Mouse (Mus musculus) midbrain, embryonic 14.5 days (tissue): ENCODE measurements around the gene Maml3. TPM values are rescaled to one million over a fixed set of nuclear protein-coding genes. Genes with fewer than 3 reads are reported as not detected.

ENCODE experiments used
- ATAC-seq: fragments of 200-750 bp; cut with Nextera tagmentation; 2 replicates; pipeline ENCODE4 v1.8.0; 2017; ENCODE audit warnings: moderate number of reproducible peaks, moderate library complexity; ENCODE audit not compliant: low FRiP score, low TSS enrichment
- DNase-seq: peaks from one replicate; pipeline ENCODE4 v3.0.0-alpha.2; 2015
- H3K27ac ChIP-seq: fragments of 300-500 bp; sonication (generic); replicated peaks from 2 replicates; pipeline ENCODE4 v1.5.1; 2014; ENCODE audit warnings: mild to moderate bottlenecking, low read depth, low read length, moderate library complexity
- H3K27me3 ChIP-seq: fragments of 300-500 bp; sonication (generic); 2 replicates; pipeline ENCODE4 v1.6.1; 2014; ENCODE audit warnings: low read length, control low read depth, mixed read lengths; ENCODE audit not compliant: control insufficient read depth, insufficient read depth
- H3K36me3 ChIP-seq: fragments of 300-500 bp; sonication (generic); 2 replicates; pipeline ENCODE4 v1.6.1; 2014; ENCODE audit warnings: low read length, control low read depth; ENCODE audit not compliant: control insufficient read depth, insufficient read depth
- H3K4me1 ChIP-seq: fragments of 300-500 bp; sonication (generic); 2 replicates; pipeline ENCODE4 v1.6.1; 2014; ENCODE audit warnings: mild to moderate bottlenecking, antibody characterized with exemption, low read length, control low read depth; ENCODE audit not compliant: control insufficient read depth, insufficient read depth
- H3K4me2 ChIP-seq: fragments of 300-500 bp; sonication (generic); 2 replicates; pipeline ENCODE4 v1.6.1; 2014; ENCODE audit warnings: mild to moderate bottlenecking, low read length, moderate library complexity
- H3K4me3 ChIP-seq: fragments of 300-500 bp; sonication (generic); replicated peaks from 2 replicates; pipeline ENCODE4 v1.5.1; 2014; ENCODE audit warnings: low read depth, low read length
- H3K9ac ChIP-seq: fragments of 300-500 bp; sonication (generic); replicated peaks from 2 replicates; pipeline ENCODE4 v1.6.1; 2014; ENCODE audit warnings: mild to moderate bottlenecking, low read length, moderate library complexity
- H3K9me3 ChIP-seq: fragments of 300-500 bp; sonication (generic); 2 replicates; pipeline ENCODE4 v1.6.1; 2016; ENCODE audit warnings: low read length, control low read depth, mixed read lengths; ENCODE audit not compliant: control insufficient read depth
- WGBS: fragments of 180-500 bp; shearing (Covaris S2); extraction: QIAGEN DNeasy Blood & Tissue Kit; methylation state at CpG from one replicate; pipeline ENCODE4 v1.1.7; 2014; 5-methylcytosine and 5-hydroxymethylcytosine counted together
- polyA plus RNA-seq: library from polyadenylated mRNA; unstranded; fragments of >200 nt; fragmentation: Nextera tagmentation; extraction: Ambion mirVana; gene quantifications from 2 replicates; pipeline ENCODE4 v1.2.1, GENCODE M21; 2014

Maml3 gene
- polyA plus RNA-seq, 1 experiment from 2014 or later, result 10.3 TPM

DNA sequence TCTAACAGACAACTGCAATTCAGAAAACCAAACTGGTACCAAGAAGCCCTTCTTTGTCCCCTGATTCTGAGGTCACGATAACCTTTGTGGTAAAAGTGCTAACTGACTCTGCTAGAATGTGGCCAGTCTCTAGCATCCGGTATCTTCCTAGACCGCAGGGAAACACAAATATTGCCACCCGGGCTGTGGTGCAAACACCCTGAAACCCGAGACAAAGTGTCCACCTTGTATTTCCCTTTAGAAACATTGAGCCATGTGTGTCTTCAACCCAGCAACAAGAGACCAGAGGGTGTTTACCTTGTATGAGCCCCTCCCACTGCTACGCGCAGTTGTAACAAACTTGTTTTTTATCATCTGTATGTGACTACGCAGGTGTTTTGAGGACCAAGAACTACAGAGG, 359.7 kb downstream of the Maml3 start:
- Histone ChIP-seq H3K9ac (no peak overlapping the region), H3K27me3 (no peaks in the 10 kb centered on the region), H3K4me2 (no peak overlapping the region), H3K4me1 (peaks cover 23% of the 10 kb centered on the region), H3K36me3 (no peaks in the 10 kb centered on the region), H3K9me3 (no peaks in the 10 kb centered on the region), H3K4me3 (no peak overlapping the region), H3K27ac (no peak overlapping the region)
- ATAC-seq (no peak), DNase-seq (no peak)
- WGBS, result 94% methylated on average over 8 of the region's 8 CpGs

DNA sequence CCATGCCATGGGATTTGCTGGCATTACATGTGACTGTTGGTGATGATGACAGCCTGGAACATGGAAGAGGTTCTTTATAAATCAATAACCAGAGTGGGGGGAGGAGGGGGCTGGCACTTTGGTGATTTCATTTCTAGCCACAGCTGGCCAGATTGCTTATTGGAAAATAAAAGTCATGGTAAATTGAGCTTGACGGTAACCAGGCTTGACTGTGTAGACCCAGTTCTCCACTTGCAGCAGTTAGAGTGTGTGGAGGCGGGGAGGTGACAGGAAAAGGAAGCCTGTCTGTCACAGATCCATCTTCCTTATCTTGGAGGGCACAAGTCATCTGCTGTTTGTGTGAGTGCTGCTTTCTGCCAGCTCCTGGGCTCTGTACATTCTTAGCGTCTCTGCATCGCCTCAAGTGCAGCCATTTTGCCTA, 360.5 kb downstream of the Maml3 start:
- peaks cover 21% of the 10 kb centered on the region for H3K4me1 ChIP-seq
- 83% methylated on average over 4 of the region's 4 CpGs for WGBS
- no peaks in the 10 kb centered on the region for H3K36me3 ChIP-seq
- 0 out of 2 replicates have a peak overlapping the region, but pooled peaks have one; percentile 2 for H3K27ac ChIP-seq
- H3K9ac ChIP-seq, result no peak overlapping the region
- H3K9me3 ChIP-seq, result no peaks in the 10 kb centered on the region
- ATAC-seq, result no peak
- H3K4me2 ChIP-seq, result no peak overlapping the region
- no peak overlapping the region for H3K4me3 ChIP-seq
- H3K27me3 ChIP-seq, result no peaks in the 10 kb centered on the region
- no peak for DNase-seq

DNA sequence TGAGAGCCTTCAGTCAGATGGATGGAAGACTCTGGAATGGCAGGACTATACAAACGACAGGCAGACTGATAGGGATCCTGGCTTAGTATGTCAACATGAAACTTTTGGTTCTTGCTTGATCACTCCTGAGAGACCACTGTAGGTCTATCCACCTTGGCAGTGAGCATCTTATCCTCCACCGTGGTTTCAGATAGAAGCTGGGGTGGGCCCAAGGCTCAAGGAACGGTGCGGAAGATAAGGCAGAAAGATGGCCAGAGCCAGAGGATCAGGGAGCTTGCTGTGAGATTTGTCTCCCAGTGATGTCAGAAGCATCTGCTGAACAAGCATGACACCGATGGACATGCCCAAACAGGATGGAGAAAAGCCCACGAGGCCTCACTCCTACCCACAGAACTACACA, 362.5 kb downstream of the Maml3 start:
- Histone ChIP-seq H3K27ac (no peak overlapping the region), H3K9me3 (no peaks in the 10 kb centered on the region), H3K27me3 (no peaks in the 10 kb centered on the region), H3K4me2 (no peak overlapping the region), H3K36me3 (no peaks in the 10 kb centered on the region), H3K4me1 (peaks cover 16% of the 10 kb centered on the region), H3K4me3 (no peak overlapping the region), H3K9ac (no peak overlapping the region)
- 91% methylated on average over 6 of the region's 6 CpGs for WGBS
- DNase-seq (no peak), ATAC-seq (no peak)

DNA sequence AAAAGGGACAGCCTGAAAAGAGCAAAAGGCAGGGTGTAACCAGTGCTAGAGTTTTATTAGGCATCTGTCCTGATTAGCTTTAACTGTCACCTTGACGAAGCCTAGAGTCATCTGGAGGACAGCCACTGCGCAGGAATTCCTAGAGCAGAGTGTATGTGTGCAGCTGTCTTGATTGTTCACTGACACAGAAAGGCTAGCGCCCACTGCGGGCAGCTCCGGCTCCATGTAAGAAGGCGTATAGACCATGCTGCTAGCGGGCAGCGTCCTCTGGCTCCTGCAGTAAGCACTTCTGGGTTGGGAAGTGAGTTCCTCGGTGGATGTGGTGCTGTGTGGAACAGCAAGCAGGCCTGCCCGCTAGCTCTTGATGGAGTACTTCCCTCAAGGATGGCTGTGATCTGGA, 363.1 kb downstream of the Maml3 start:
- Histone ChIP-seq H3K36me3 (no peaks in the 10 kb centered on the region), H3K4me2 (no peak overlapping the region), H3K9me3 (no peaks in the 10 kb centered on the region), H3K4me3 (no peak overlapping the region), H3K27me3 (no peaks in the 10 kb centered on the region), H3K4me1 (peaks cover 16% of the 10 kb centered on the region), H3K9ac (no peak overlapping the region), H3K27ac (no peak overlapping the region)
- DNase-seq (no peak), ATAC-seq (no peak)
- 76% methylated on average over 10 of the region's 10 CpGs for WGBS

DNA sequence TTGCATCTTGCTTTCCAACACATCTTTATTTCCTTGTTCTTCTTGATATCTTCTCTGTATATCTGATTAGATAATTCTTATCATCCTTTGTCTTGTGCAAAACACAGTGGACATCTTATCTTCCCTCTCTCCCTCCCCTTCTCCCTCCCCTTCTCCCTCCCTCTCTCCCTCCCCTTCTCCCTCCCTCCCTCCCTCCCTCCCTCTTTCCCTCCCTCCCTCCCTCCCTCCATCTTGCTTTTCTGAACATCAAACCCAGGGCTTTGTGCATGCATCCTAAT, 365.1 kb downstream of the Maml3 start:
- no peak for DNase-seq
- H3K27ac ChIP-seq, result peak overlapping the region; percentile 77
- H3K9ac ChIP-seq, result no peak overlapping the region; the same call in 1 of the 2 replicates
- H3K4me3 ChIP-seq, result no peak overlapping the region
- H3K36me3 ChIP-seq, result no peaks in the 10 kb centered on the region
- no peaks in the 10 kb centered on the region for H3K27me3 ChIP-seq
- no peak for ATAC-seq
- no peaks in the 10 kb centered on the region for H3K9me3 ChIP-seq
- H3K4me2 ChIP-seq, result no peak overlapping the region
- H3K4me1 ChIP-seq, result peaks cover 16% of the 10 kb centered on the region

DNA sequence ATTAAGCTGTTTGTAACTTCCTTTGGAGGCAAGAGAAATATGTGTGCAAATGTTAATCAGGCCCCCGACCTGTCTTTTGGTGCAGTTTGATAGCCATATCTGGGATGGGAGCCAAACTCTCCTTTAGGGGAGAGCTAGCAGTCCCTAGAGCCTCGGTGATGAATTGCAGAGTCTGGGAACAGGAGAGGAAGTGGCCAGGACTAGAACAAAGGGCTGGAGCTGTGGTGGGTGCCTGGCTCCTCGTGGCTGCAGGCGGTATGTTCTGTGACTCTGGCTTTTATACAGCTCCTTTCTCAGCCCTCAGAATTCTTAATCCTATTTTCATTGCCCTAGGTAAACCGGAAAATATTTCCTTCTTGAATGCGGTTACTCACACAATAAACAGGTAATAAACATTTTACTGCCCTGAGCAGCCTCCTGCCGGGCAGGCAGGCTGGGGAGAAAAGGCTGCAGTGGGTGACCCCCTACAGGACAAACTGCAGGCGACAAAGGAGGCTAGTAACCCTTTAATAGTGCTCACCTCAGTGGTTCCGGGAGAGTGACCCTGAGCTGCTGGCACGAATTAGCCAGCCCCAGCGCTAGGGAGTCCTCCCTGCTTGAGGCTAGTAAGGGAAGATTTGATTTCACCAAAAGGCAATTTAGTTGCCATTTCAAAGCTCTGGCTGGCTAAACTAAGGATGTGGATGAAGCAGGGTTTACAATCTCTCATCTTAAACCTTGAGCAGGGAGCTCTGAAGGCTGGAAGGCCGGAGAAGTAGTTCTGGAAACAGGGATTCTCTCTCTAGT, 365.6 kb downstream of the Maml3 start:
- WGBS, result 2% methylated on average over 12 of the region's 12 CpGs
- H3K4me1 ChIP-seq, result peaks cover 16% of the 10 kb centered on the region
- H3K9ac ChIP-seq, result peak overlapping the region; percentile 3; the same call in 1 of the 2 replicates
- H3K27ac ChIP-seq, result peak overlapping the region; percentile 77
- H3K27me3 ChIP-seq, result no peaks in the 10 kb centered on the region
- H3K36me3 ChIP-seq, result no peaks in the 10 kb centered on the region
- ATAC-seq (peak; percentile 80), DNase-seq (peak; percentile 79)
- H3K9me3 ChIP-seq, result no peaks in the 10 kb centered on the region
- H3K4me3 ChIP-seq, result no peak overlapping the region
- peak overlapping the region; percentile 0; the same call in 1 of the 2 replicates for H3K4me2 ChIP-seq

DNA sequence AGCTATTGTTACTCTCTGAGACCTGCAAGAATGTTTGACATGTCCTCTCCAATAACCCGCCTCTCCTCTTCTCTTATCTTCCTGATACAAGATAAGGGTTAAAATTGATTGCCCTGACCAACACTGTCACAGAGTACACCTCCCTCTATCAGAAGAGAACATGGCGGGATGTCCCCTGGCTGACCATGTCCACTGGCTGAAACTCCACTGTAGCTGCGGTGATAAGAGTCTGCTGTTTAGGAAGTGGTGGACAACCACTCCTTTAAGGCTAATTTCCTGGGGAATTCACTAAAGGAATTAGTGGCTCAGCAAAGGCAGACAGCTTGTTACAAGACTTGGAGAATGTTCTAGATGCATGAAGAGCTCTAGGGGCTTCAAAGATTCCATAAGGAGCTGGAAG, 371.2 kb downstream of the Maml3 start:
- no peak overlapping the region for H3K4me2 ChIP-seq
- no peaks in the 10 kb centered on the region for H3K9me3 ChIP-seq
- no peak overlapping the region for H3K9ac ChIP-seq
- peaks cover 27% of the 10 kb centered on the region for H3K4me1 ChIP-seq
- H3K27me3 ChIP-seq, result no peaks in the 10 kb centered on the region
- H3K36me3 ChIP-seq, result no peaks in the 10 kb centered on the region
- H3K27ac ChIP-seq, result no peak overlapping the region
- ATAC-seq (no peak), DNase-seq (no peak)
- WGBS, result 93% methylated on average over 3 of the region's 3 CpGs
- no peak overlapping the region for H3K4me3 ChIP-seq

- ATAC-seq (peak; percentile 39; the same call in 1 of the 2 replicates), DNase-seq (peak; percentile 70)
- Histone ChIP-seq H3K27ac (peak overlapping the region; percentile 53), H3K27me3 (no peaks in the 10 kb centered on the region), H3K36me3 (no peaks in the 10 kb centered on the region), H3K9me3 (no peaks in the 10 kb centered on the region), H3K4me2 (no peak overlapping the region), H3K9ac (no peak overlapping the region), H3K4me3 (no peak overlapping the region), H3K4me1 (peaks cover 34% of the 10 kb centered on the region)
- 32% methylated on average over 16 of the region's 16 CpGs for WGBS
These were observed 372.8 kb downstream of the Maml3 start for GRCm38 (mm10) chr3:51731949-51732636.

DNA sequence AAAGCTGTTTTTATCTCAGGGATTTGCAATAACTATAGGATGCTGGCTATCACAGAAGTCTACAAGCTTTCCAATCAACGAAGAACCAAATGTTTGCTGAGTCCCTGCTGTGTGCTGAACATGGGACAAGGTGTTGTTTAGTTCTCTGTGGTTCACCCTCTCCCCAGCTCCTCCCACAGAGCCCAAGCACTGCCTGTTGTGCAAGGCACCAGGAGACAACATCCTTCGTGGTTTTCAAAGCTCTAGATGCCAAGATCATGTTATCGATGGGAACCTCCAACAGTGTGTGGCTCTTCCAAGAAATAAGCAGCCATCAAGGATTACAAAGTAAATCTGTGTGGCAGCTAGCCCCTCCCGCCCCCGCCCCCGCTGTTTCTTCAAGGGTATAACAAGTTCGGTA, 374.2 kb downstream of the Maml3 start:
- no peaks in the 10 kb centered on the region for H3K27me3 ChIP-seq
- ATAC-seq, result no peak
- peaks cover 34% of the 10 kb centered on the region for H3K4me1 ChIP-seq
- no peak overlapping the region for H3K9ac ChIP-seq
- no peak overlapping the region for H3K27ac ChIP-seq
- no peak overlapping the region for H3K4me3 ChIP-seq
- no peak for DNase-seq
- no peaks in the 10 kb centered on the region for H3K36me3 ChIP-seq
- WGBS, result 83% methylated on average over 7 of the region's 7 CpGs
- no peaks in the 10 kb centered on the region for H3K9me3 ChIP-seq
- H3K4me2 ChIP-seq, result no peak overlapping the region
